Mouse (Mus musculus): ENCODE data around the gene Lypd3. TPM values are rescaled to one million over a fixed set of nuclear protein-coding genes. Genes with fewer than 3 reads are reported as not detected.

The Lypd3 gene
- polyA plus RNA-seq, 1 experiment from 2014 or later, result 0.10 TPM

DNA sequence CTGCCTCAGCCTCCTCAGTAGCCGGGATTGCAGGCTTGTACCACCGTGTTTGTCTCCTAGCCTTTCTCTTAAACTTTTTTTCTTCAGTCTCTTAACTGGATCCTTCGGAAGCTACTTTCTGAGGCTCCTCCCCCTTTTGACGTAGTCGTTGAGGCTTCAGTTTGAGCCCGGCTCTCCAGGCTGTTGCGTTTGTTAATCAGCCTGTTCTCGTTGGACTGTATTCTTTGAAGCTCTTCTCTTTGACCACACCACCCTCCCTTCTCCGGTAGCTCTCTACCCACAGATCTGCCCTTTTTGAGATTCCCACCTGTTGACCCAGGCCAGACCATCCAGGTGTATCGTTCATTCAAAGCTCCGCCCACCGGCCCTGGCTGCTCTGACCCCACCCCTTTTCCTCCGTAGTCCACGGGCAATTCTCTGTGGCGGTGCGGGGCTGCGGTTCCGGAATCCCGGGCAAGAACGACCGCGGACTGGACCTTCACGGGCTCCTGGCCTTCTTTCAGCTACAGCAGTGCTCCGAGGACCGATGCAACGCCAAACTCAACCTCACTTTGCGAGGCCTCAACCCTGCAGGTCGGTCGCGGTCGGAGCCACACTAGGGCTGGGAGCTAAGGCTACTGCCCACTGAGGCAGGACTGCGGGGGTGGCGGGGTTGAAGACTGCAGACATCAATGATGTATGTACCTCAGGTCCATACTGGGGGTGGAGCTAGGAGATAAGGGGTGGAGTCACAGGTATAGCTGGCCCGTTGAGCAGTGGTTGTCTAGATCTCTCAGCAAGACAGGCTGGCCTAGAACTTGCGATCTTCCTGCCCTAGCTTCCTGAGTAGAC, 1.9 kb downstream of the Lypd3 start:
- Histone ChIP-seq H3K9ac (no peak overlapping the region), H3K27me3 (replicated peaks) (peaks cover 69% of the 10 kb centered on the region), H3K4me1 (replicated peaks) (peaks cover 10% of the 10 kb centered on the region), H3K4me3 (peak overlapping the region; percentile 39), H3K36me3 (no peaks in the 10 kb centered on the region), H3K9me3 (replicated peaks) (0 out of 2 replicates have a peak, but pooled peaks cover 3% of the 10 kb centered on the region), H3K27ac (ENCODE audit: poor library complexity, severe bottlenecking) (no peak overlapping the region), H3K4me2 (peak overlapping the region; percentile 70)
- WGBS, result 3% methylated on average over 35 of the region's 35 CpGs
- no peak for ATAC-seq (ENCODE audit: insufficient number of reproducible peaks, low FRiP score)

DNA sequence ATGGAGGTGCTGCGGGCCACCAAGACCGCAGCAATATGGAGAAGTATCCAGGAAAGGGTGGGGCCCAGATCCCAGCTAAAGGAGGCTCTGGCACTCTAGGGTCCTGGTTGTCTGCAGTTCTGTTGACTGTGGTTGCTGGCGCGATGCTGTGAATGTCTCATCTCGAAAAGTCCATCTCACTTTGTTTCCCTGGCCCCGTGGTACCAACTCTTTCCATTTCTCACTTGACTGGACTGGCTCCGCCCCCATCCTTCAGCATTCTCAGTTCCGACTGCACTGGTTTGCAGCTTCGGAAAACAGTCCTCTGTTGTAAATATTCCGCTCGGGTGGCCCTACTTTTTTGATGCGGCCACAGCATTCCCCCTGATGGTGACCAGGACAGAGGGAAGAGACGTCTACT, 4.1 kb downstream of the Lypd3 start:
- Histone ChIP-seq H3K27ac (ENCODE audit: poor library complexity, severe bottlenecking) (no peak overlapping the region), H3K36me3 (no peaks in the 10 kb centered on the region), H3K9ac (no peak overlapping the region), H3K9me3 (replicated peaks) (no peaks in the 10 kb centered on the region), H3K4me1 (replicated peaks) (peaks cover 10% of the 10 kb centered on the region), H3K4me2 (no peak overlapping the region), H3K27me3 (replicated peaks) (peaks cover 74% of the 10 kb centered on the region), H3K4me3 (no peak overlapping the region)
- WGBS, result 68% methylated on average over 13 of the region's 13 CpGs
- ATAC-seq (ENCODE audit: insufficient number of reproducible peaks, low FRiP score), result no peak

DNA sequence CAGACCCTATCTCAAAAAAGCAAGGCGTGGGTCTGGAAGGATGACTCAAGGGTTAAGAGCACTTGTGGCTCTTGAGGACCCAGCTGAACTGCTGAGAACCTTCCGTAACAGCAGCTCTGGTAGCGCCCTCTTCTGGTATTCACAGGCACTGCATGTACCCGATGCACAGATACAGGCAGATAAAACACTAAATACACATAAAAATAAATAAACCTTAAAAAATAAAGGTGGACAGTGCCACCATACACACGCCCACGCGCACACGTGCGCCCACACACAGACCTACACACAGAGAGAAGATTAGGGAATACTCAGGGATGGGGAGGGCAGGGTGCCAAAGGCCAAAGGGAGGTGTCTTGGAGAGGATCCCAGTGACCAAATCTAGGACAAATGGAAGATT, 6.1 kb downstream of the Lypd3 start:
- WGBS, result 5% methylated on average over 9 of the region's 9 CpGs

GRCm38 (mm10) chr7:24644492-24644891, 8.1 kb downstream of the Lypd3 start:
- no peak overlapping the region for H3K27ac ChIP-seq (ENCODE audit: poor library complexity, severe bottlenecking)
- no peak overlapping the region for H3K9ac ChIP-seq
- no peaks in the 10 kb centered on the region for H3K4me1 ChIP-seq (replicated peaks)
- H3K36me3 ChIP-seq, result no peaks in the 10 kb centered on the region
- no peaks in the 10 kb centered on the region for H3K9me3 ChIP-seq (replicated peaks)
- no peak overlapping the region for H3K4me3 ChIP-seq
- 78% methylated on average over 6 of the region's 6 CpGs for WGBS
- peaks cover 36% of the 10 kb centered on the region for H3K27me3 ChIP-seq (replicated peaks)
- ATAC-seq (ENCODE audit: insufficient number of reproducible peaks, low FRiP score), result no peak
- H3K4me2 ChIP-seq, result no peak overlapping the region

More for the DNA sequence above, 6.1 kb downstream of the Lypd3 start:
- Histone ChIP-seq H3K4me3 (no peak overlapping the region), H3K27me3 (replicated peaks) (peaks cover 56% of the 10 kb centered on the region), H3K4me2 (no peak overlapping the region), H3K4me1 (replicated peaks) (peaks cover 9% of the 10 kb centered on the region), H3K9me3 (replicated peaks) (no peaks in the 10 kb centered on the region), H3K27ac (ENCODE audit: poor library complexity, severe bottlenecking) (no peak overlapping the region), H3K9ac (no peak overlapping the region), H3K36me3 (no peaks in the 10 kb centered on the region)
- ATAC-seq (ENCODE audit: insufficient number of reproducible peaks, low FRiP score), result no peak

GRCm38 (mm10) chr7:24644996-24645395, 8.6 kb downstream of the Lypd3 start:
- no peak overlapping the region for H3K27ac ChIP-seq (ENCODE audit: poor library complexity, severe bottlenecking)
- H3K9me3 ChIP-seq (replicated peaks), result no peaks in the 10 kb centered on the region
- ATAC-seq (ENCODE audit: insufficient number of reproducible peaks, low FRiP score), result no peak
- no peaks in the 10 kb centered on the region for H3K36me3 ChIP-seq
- no peak overlapping the region for H3K4me2 ChIP-seq
- no peaks in the 10 kb centered on the region for H3K4me1 ChIP-seq (replicated peaks)
- 69% methylated on average over 7 of the region's 7 CpGs for WGBS
- H3K4me3 ChIP-seq, result no peak overlapping the region
- H3K9ac ChIP-seq, result no peak overlapping the region
- peaks cover 31% of the 10 kb centered on the region for H3K27me3 ChIP-seq (replicated peaks)

DNA sequence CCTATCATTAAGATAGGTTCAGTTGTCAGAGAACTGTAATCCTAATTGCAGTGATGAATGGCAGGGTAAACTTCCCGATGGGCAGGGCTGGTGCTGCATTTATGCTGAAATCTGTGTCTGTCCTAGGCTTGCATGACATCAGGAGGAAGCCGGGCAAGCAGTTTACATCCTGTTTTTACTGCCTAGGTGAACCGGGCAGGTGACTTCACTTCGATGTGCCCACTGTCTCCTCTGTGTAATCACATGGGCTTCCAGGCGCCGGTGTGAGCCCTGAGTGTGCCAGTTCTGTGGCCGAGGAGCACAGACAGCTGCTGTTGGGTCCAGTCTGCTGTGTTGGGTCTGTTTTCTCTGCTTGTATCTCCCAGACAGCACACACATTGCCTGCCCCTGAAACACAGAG, 10.1 kb downstream of the Lypd3 start:
- Histone ChIP-seq H3K4me1 (replicated peaks) (no peaks in the 10 kb centered on the region), H3K27ac (ENCODE audit: poor library complexity, severe bottlenecking) (no peak overlapping the region), H3K4me3 (no peak overlapping the region), H3K4me2 (no peak overlapping the region), H3K9ac (no peak overlapping the region), H3K9me3 (replicated peaks) (no peaks in the 10 kb centered on the region), H3K36me3 (no peaks in the 10 kb centered on the region), H3K27me3 (replicated peaks) (peaks cover 20% of the 10 kb centered on the region)
- 67% methylated on average over 7 of the region's 7 CpGs for WGBS
- no peak for ATAC-seq (ENCODE audit: insufficient number of reproducible peaks, low FRiP score)

DNA sequence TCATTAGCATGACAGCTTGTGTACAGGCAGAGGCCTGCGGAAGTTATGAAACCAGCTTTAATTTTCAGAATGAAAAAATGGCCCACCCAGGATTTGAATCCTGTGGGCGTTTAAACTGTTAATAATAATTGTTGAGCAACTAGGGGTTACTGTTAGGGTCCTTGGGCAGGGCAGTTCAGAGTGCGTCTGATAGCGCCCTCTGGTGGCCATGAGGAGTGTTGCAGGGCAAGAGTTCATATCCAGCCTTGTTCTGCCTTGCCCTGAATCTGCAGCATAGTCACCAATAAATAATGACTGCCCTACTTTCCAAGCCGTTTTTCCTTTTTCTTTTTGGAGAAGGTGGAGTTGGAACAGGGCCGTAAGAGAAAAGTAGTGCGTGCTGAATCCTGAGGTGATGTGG, 17.3 kb downstream of the Lypd3 start:
- no peaks in the 10 kb centered on the region for H3K9me3 ChIP-seq (replicated peaks)
- no peak overlapping the region for H3K4me3 ChIP-seq
- ATAC-seq (ENCODE audit: insufficient number of reproducible peaks, low FRiP score), result no peak
- WGBS, result 20% methylated on average over 7 of the region's 7 CpGs
- no peak overlapping the region for H3K4me2 ChIP-seq
- no peaks in the 10 kb centered on the region for H3K4me1 ChIP-seq (replicated peaks)
- no peaks in the 10 kb centered on the region for H3K36me3 ChIP-seq
- no peak overlapping the region for H3K27ac ChIP-seq (ENCODE audit: poor library complexity, severe bottlenecking)
- no peaks in the 10 kb centered on the region for H3K27me3 ChIP-seq (replicated peaks)
- no peak overlapping the region for H3K9ac ChIP-seq

- H3K4me3 ChIP-seq, result no peak overlapping the region
- WGBS, result 50% methylated on average over 12 of the region's 12 CpGs
- no peaks in the 10 kb centered on the region for H3K27me3 ChIP-seq (replicated peaks)
- H3K4me1 ChIP-seq (replicated peaks), result no peaks in the 10 kb centered on the region
- H3K36me3 ChIP-seq, result no peaks in the 10 kb centered on the region
- H3K4me2 ChIP-seq, result no peak overlapping the region
- no peak for ATAC-seq (ENCODE audit: insufficient number of reproducible peaks, low FRiP score)
- no peaks in the 10 kb centered on the region for H3K9me3 ChIP-seq (replicated peaks)
- no peak overlapping the region for H3K27ac ChIP-seq (ENCODE audit: poor library complexity, severe bottlenecking)
- H3K9ac ChIP-seq, result no peak overlapping the region
Observed at GRCm38 (mm10) chr7:24659737-24660357, 23.5 kb downstream of the Lypd3 start.

GRCm38 (mm10) chr7:24661118-24661904, 25.0 kb downstream of the Lypd3 start:
- WGBS, result 59% methylated on average over 17 of the region's 17 CpGs
- Histone ChIP-seq H3K9me3 (replicated peaks) (no peaks in the 10 kb centered on the region), H3K4me2 (no peak overlapping the region), H3K36me3 (no peaks in the 10 kb centered on the region), H3K4me1 (replicated peaks) (no peaks in the 10 kb centered on the region), H3K27ac (ENCODE audit: poor library complexity, severe bottlenecking) (no peak overlapping the region), H3K4me3 (no peak overlapping the region), H3K27me3 (replicated peaks) (no peaks in the 10 kb centered on the region), H3K9ac (no peak overlapping the region)
- ATAC-seq (ENCODE audit: insufficient number of reproducible peaks, low FRiP score), result no peak

DNA sequence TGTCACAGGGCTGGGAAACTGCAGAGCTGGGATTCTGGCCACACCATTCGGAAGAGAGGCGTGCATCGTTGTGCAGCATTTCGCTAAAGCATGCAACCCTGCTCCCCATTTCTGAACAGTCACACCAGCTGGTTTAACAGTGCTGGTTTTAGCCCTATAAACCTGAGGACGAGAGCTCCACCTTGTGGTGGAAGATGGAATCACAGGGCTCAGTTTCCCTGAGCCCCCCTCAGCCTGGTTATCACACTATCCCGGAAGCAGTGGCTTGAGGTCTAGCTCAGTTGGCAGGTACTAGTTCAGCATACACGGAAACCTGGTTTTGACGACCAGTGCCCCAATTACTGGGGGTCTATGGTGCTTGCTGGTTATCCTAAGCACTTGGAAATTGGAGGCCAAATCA, 26.2 kb downstream of the Lypd3 start:
- H3K9me3 ChIP-seq (replicated peaks), result no peaks in the 10 kb centered on the region
- no peak overlapping the region for H3K4me2 ChIP-seq
- H3K36me3 ChIP-seq, result no peaks in the 10 kb centered on the region
- H3K4me1 ChIP-seq (replicated peaks), result no peaks in the 10 kb centered on the region
- no peak overlapping the region for H3K4me3 ChIP-seq
- ATAC-seq (ENCODE audit: insufficient number of reproducible peaks, low FRiP score), result no peak
- H3K27me3 ChIP-seq (replicated peaks), result no peaks in the 10 kb centered on the region
- 17% methylated on average over 8 of the region's 8 CpGs for WGBS
- no peak overlapping the region for H3K27ac ChIP-seq (ENCODE audit: poor library complexity, severe bottlenecking)
- H3K9ac ChIP-seq, result no peak overlapping the region

- no peak overlapping the region for H3K27ac ChIP-seq (ENCODE audit: poor library complexity, severe bottlenecking)
- 0 out of 2 replicates have a peak, but pooled peaks cover under 1% of the 10 kb centered on the region for H3K27me3 ChIP-seq (replicated peaks)
- no peaks in the 10 kb centered on the region for H3K36me3 ChIP-seq
- no peaks in the 10 kb centered on the region for H3K9me3 ChIP-seq (replicated peaks)
- H3K9ac ChIP-seq, result no peak overlapping the region
- ATAC-seq (ENCODE audit: insufficient number of reproducible peaks, low FRiP score), result no peak
- no peak overlapping the region for H3K4me2 ChIP-seq
- no peak overlapping the region for H3K4me3 ChIP-seq
- 33% methylated on average over 8 of the region's 8 CpGs for WGBS
- no peaks in the 10 kb centered on the region for H3K4me1 ChIP-seq (replicated peaks)
Observed at GRCm38 (mm10) chr7:24664301-24664700, 28.0 kb downstream of the Lypd3 start.
